Mouse (Mus musculus) G1E (cell line): ENCODE measurements at regions not wholly inside any gene's neighbourhood (a gene's known extent, or its start where the extent isn't known, plus 50 kb on each side); places are given as distances from the start of the nearest gene placed in this dataset.

Experiments used
- CTCF ChIP-seq: IDR thresholded peaks from 2 replicates; pipeline ENCODE4 v1.5.1; 2012; ENCODE audit warnings: low read depth, low read length, inconsistent platforms, mixed read lengths
- GATA1 ChIP-seq: IDR thresholded peaks from 2 replicates; pipeline ENCODE4 v1.6.1; 2012; ENCODE audit warnings: borderline replicate concordance, low read length, inconsistent platforms, mixed read lengths

DNA sequence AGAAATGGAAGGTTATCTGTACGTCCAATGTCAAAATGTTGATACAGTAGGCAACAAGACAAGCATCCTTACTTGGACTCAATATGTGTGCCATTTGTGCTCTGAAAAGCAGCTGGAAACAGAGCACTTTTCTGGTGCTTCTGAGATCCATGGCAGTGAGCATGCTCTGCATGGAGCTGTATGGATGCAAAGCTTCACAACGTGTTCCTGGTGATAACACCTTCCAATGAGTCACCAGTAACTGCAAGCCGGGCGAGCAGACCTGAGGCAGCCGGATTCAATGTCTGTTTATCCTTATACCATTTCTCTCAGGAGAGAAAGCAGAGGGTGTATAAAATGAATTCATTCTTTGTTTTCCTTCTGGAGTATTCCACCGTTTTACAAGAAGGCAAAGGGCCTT lies 334.3 kb downstream of the Cd83 start:
- no peak for TF ChIP-seq GATA1
- TF ChIP-seq CTCF: no peak
